Mouse (Mus musculus) bone marrow macrophage, adult 2 months (primary cell): ENCODE results near the gene Tmco3.

Source experiments
- CTCF ChIP-seq: IDR thresholded peaks from 2 replicates; pipeline ENCODE4 v1.5.1; 2012; ENCODE audit warnings: low read depth, mild to moderate bottlenecking, low read length, moderate library complexity
- POLR2A ChIP-seq: IDR thresholded peaks from 2 replicates; pipeline ENCODE4 v1.6.1; 2012; ENCODE audit warnings: mild to moderate bottlenecking, low read depth, low read length, borderline replicate concordance

- TF ChIP-seq CTCF (no peak), POLR2A (no peak)
Measured at GRCm38 (mm10) chr8:13299571-13299970, 11.6 kb downstream of the Tmco3 start.
